Mouse (Mus musculus): ENCODE data around the gene Pabpc4. TPM values are rescaled to one million over a fixed set of nuclear protein-coding genes. Genes with fewer than 3 reads are reported as not detected.

Pabpc4 gene
- 348 and 432 TPM in 2 replicates for polyA plus RNA-seq (2012; ENCODE audit: low replicate concordance)

GRCm38 (mm10) chr4:123261721-123262401, at the start of gene Pabpc4:
Pabpc4 (plus strand) TSS chr4:123262351.

GRCm38 (mm10) chr4:123233492-123234084, 28.6 kb upstream of the Pabpc4 start, which contains the start of gene Heyl:
Heyl (plus strand) TSS chr4:123233556.

GRCm38 (mm10) chr4:123323534-123323933, 61.4 kb downstream of the Pabpc4 start, which contains the start of gene Oxct2a:
Oxct2a (minus strand) TSS chr4:123323634.

GRCm38 (mm10) chr4:123342642-123343470, 80.7 kb downstream of the Pabpc4 start, which contains the start of gene Bmp8a:
Bmp8a (minus strand) TSS chr4:123343252.

Other genes starting within 250 kb of the Pabpc4 start
- gene Trit1, start 245.8 kb upstream of the Pabpc4 start, polyA plus RNA-seq (2012; ENCODE audit: low replicate concordance): 0.92 and 3.6 TPM in 2 replicates
- 0.09 TPM in 1 of 2 replicates, not detected in the other for gene Bmp8b, start 157.2 kb upstream of the Pabpc4 start, polyA plus RNA-seq (2012; ENCODE audit: low replicate concordance)
- not detected in 2 replicates for gene Oxct2b, start 146.1 kb upstream of the Pabpc4 start, polyA plus RNA-seq (2012; ENCODE audit: low replicate concordance)
- gene Ppie, start 122.4 kb upstream of the Pabpc4 start, polyA plus RNA-seq (2012; ENCODE audit: low replicate concordance): 2.3 and 10.4 TPM in 2 replicates
- gene Hpcal4, start 79.1 kb upstream of the Pabpc4 start, polyA plus RNA-seq (2012; ENCODE audit: low replicate concordance): not detected in 2 replicates
- not detected in 2 replicates for gene Nt5c1a, start 60.8 kb upstream of the Pabpc4 start, polyA plus RNA-seq (2012; ENCODE audit: low replicate concordance)
- gene Heyl, start 28.8 kb upstream of the Pabpc4 start, polyA plus RNA-seq (2012; ENCODE audit: low replicate concordance): 0.21 and 0.34 TPM in 2 replicates
- gene Oxct2a, start 61.3 kb downstream of the Pabpc4 start, polyA plus RNA-seq (2012; ENCODE audit: low replicate concordance): 0.08 TPM in 1 of 2 replicates, not detected in the other
- 0.42 and 0.84 TPM in 2 replicates for gene Bmp8a, start 80.9 kb downstream of the Pabpc4 start, polyA plus RNA-seq (2012; ENCODE audit: low replicate concordance)

Data from hematopoietic multipotent progenitor cell, adult 10-12 weeks (in vitro differentiated cells).